Mouse (Mus musculus) liver (tissue): ENCODE data around the gene Dab1.

ENCODE experiments used
- DNase-seq: peaks from one replicate; pipeline ENCODE4 v3.0.0-alpha.2; 2020; ENCODE audit warnings: mixed read lengths

Gene Dab1

GRCm38 (mm10) chr4:104121959-104122358 is 502.8 kb downstream of the Dab1 start:
- no peak for DNase-seq

- DNase-seq = no peak
These were observed 503.2 kb downstream of the Dab1 start for GRCm38 (mm10) chr4:104122364-104122763.

- no peak for DNase-seq
These were observed 534.5 kb downstream of the Dab1 start for GRCm38 (mm10) chr4:104153637-104154036.

- DNase-seq = no peak
These were observed 558.9 kb downstream of the Dab1 start for GRCm38 (mm10) chr4:104178067-104178466.

GRCm38 (mm10) chr4:104186311-104186710 is 567.2 kb downstream of the Dab1 start:
- DNase-seq = no peak

- no peak for DNase-seq
These were observed 579.5 kb downstream of the Dab1 start for GRCm38 (mm10) chr4:104198635-104199034.

GRCm38 (mm10) chr4:104201686-104202085 is 582.5 kb downstream of the Dab1 start:
- no peak for DNase-seq

GRCm38 (mm10) chr4:104204047-104204446 is 584.9 kb downstream of the Dab1 start:
- DNase-seq = no peak

- no peak for DNase-seq
These were observed 587.5 kb downstream of the Dab1 start for GRCm38 (mm10) chr4:104206639-104207038.

- peak; percentile 13 for DNase-seq
These were observed 589.9 kb downstream of the Dab1 start for GRCm38 (mm10) chr4:104209081-104209480.

GRCm38 (mm10) chr4:104210796-104211195 is 591.6 kb downstream of the Dab1 start:
- no peak for DNase-seq

GRCm38 (mm10) chr4:104211531-104212455 is 592.6 kb downstream of the Dab1 start:
- peak; percentile 4 for DNase-seq

GRCm38 (mm10) chr4:104214724-104215123 is 595.6 kb downstream of the Dab1 start:
- no peak for DNase-seq

GRCm38 (mm10) chr4:104217336-104217735 is 598.2 kb downstream of the Dab1 start:
- no peak for DNase-seq

GRCm38 (mm10) chr4:104218765-104219164 is 599.6 kb downstream of the Dab1 start:
- peak; percentile 12 for DNase-seq

GRCm38 (mm10) chr4:104220099-104220498 is 600.9 kb downstream of the Dab1 start:
- DNase-seq = no peak

GRCm38 (mm10) chr4:104229296-104229695 is 610.1 kb downstream of the Dab1 start:
- DNase-seq = no peak

- DNase-seq = no peak
These were observed 627.3 kb downstream of the Dab1 start for GRCm38 (mm10) chr4:104246506-104246905.

GRCm38 (mm10) chr4:104249462-104249861 is 630.3 kb downstream of the Dab1 start:
- DNase-seq = no peak

- no peak for DNase-seq
These were observed 638.6 kb downstream of the Dab1 start for GRCm38 (mm10) chr4:104257776-104258175.

GRCm38 (mm10) chr4:104269422-104270172 is 650.4 kb downstream of the Dab1 start:
- DNase-seq = no peak

- no peak for DNase-seq
These were observed 651.0 kb downstream of the Dab1 start for GRCm38 (mm10) chr4:104270173-104270557.

- DNase-seq = no peak
These were observed 656.1 kb downstream of the Dab1 start for GRCm38 (mm10) chr4:104275260-104275659.

- no peak for DNase-seq
These were observed 657.8 kb downstream of the Dab1 start for GRCm38 (mm10) chr4:104276916-104277315.
